Mouse (Mus musculus): ENCODE results near the gene Mafg. TPM values are rescaled to one million over a fixed set of nuclear protein-coding genes. Genes with fewer than 3 reads are reported as not detected.

Gene Mafg
- total and polyA plus RNA-seq, 2 experiments from 2014 or later, result 39.7 to 40.1 TPM

- Histone ChIP-seq H3K36me3 (ENCODE audit: insufficient read depth) (peaks cover 35% of the 10 kb centered on the region), H3K4me1 (ENCODE audit: insufficient read depth) (peaks cover 9% of the 10 kb centered on the region), H3K9me3 (ENCODE audit: low read length) (no peaks in the 10 kb centered on the region), H3K4me3 (ENCODE audit: low read depth, low read length) (peak overlapping the region; percentile 93), H3K4me2 (ENCODE audit: low read depth) (peak overlapping the region; percentile 94), H3K27ac (ENCODE audit: low read depth, low read length) (peak overlapping the region; percentile 98), H3K9ac (peak overlapping the region; percentile 90), H3K27me3 (ENCODE audit: insufficient read depth, low read length) (no peaks in the 10 kb centered on the region)
- ATAC-seq, result peak; percentile 24
- DNase-seq, result peak; percentile 55
- 1% methylated on average over 32 of the region's 44 CpGs for WGBS
- TF ChIP-seq CTCF (IDR thresholded peaks at IDR 0.05; ENCODE audit: low read depth), result no peak
Observed at GRCm38 (mm10) chr11:120580871-120581331, 52.5 kb downstream of the Mafg start.

GRCm38 (mm10) chr11:120580190-120580589 lies 53.2 kb downstream of the Mafg start:
- Histone ChIP-seq H3K4me1 (ENCODE audit: insufficient read depth) (peaks cover 9% of the 10 kb centered on the region), H3K4me2 (ENCODE audit: low read depth) (peak overlapping the region; percentile 94), H3K9me3 (ENCODE audit: low read length) (no peaks in the 10 kb centered on the region), H3K27ac (ENCODE audit: low read depth, low read length) (peak overlapping the region; percentile 98), H3K36me3 (ENCODE audit: insufficient read depth) (peaks cover 28% of the 10 kb centered on the region), H3K4me3 (ENCODE audit: low read depth, low read length) (peak overlapping the region; percentile 93), H3K27me3 (ENCODE audit: insufficient read depth, low read length) (no peaks in the 10 kb centered on the region), H3K9ac (peak overlapping the region; percentile 90)
- WGBS, result 58% methylated on average over 7 of the region's 7 CpGs
- no peak for TF ChIP-seq CTCF (IDR thresholded peaks at IDR 0.05; ENCODE audit: low read depth)
- no peak for ATAC-seq
- no peak for DNase-seq

- Histone ChIP-seq H3K4me1 (ENCODE audit: insufficient read depth) (peaks cover 9% of the 10 kb centered on the region), H3K27ac (ENCODE audit: low read depth, low read length) (peak overlapping the region; percentile 98), H3K27me3 (ENCODE audit: insufficient read depth, low read length) (no peaks in the 10 kb centered on the region), H3K4me3 (ENCODE audit: low read depth, low read length) (peak overlapping the region; percentile 93), H3K9ac (peak overlapping the region; percentile 90), H3K4me2 (ENCODE audit: low read depth) (peak overlapping the region; percentile 94), H3K36me3 (ENCODE audit: insufficient read depth) (peaks cover 26% of the 10 kb centered on the region), H3K9me3 (ENCODE audit: low read length) (no peaks in the 10 kb centered on the region)
- peak; percentile 86 for DNase-seq
- 63% methylated on average over 15 of the region's 15 CpGs for WGBS
- peak; percentile 94 for TF ChIP-seq CTCF (IDR thresholded peaks at IDR 0.05; ENCODE audit: low read depth)
- ATAC-seq, result no peak
Observed at GRCm38 (mm10) chr11:120579316-120580107, 53.9 kb downstream of the Mafg start.

- H3K9me3 ChIP-seq (ENCODE audit: low read length), result no peaks in the 10 kb centered on the region
- peaks cover 26% of the 10 kb centered on the region for H3K36me3 ChIP-seq (ENCODE audit: insufficient read depth)
- no peak overlapping the region for H3K27ac ChIP-seq (ENCODE audit: low read depth, low read length)
- DNase-seq, result no peak
- TF ChIP-seq CTCF (IDR thresholded peaks at IDR 0.05; ENCODE audit: low read depth), result no peak
- H3K4me3 ChIP-seq (ENCODE audit: low read depth, low read length), result no peak overlapping the region
- no peaks in the 10 kb centered on the region for H3K27me3 ChIP-seq (ENCODE audit: insufficient read depth, low read length)
- no peak overlapping the region for H3K4me2 ChIP-seq (ENCODE audit: low read depth)
- 89% methylated on average over 11 of the region's 11 CpGs for WGBS
- H3K9ac ChIP-seq, result no peak overlapping the region
- peaks cover 12% of the 10 kb centered on the region for H3K4me1 ChIP-seq (ENCODE audit: insufficient read depth)
- ATAC-seq, result no peak
Observed at GRCm38 (mm10) chr11:120578694-120579243, 54.6 kb downstream of the Mafg start.

- no peak overlapping the region for H3K27ac ChIP-seq (ENCODE audit: low read depth, low read length)
- H3K36me3 ChIP-seq (ENCODE audit: insufficient read depth), result peaks cover 26% of the 10 kb centered on the region
- DNase-seq, result no peak
- no peak overlapping the region for H3K4me3 ChIP-seq (ENCODE audit: low read depth, low read length)
- WGBS, result 91% methylated on average over 10 of the region's 10 CpGs
- no peaks in the 10 kb centered on the region for H3K27me3 ChIP-seq (ENCODE audit: insufficient read depth, low read length)
- no peak for TF ChIP-seq CTCF (IDR thresholded peaks at IDR 0.05; ENCODE audit: low read depth)
- no peak for ATAC-seq
- no peak overlapping the region for H3K4me2 ChIP-seq (ENCODE audit: low read depth)
- peaks cover 12% of the 10 kb centered on the region for H3K4me1 ChIP-seq (ENCODE audit: insufficient read depth)
- H3K9ac ChIP-seq, result no peak overlapping the region
- H3K9me3 ChIP-seq (ENCODE audit: low read length), result no peaks in the 10 kb centered on the region
Observed at GRCm38 (mm10) chr11:120578024-120578693, 55.2 kb downstream of the Mafg start.

GRCm38 (mm10) chr11:120577211-120578023 lies 56.0 kb downstream of the Mafg start:
- peaks cover 12% of the 10 kb centered on the region for H3K4me1 ChIP-seq (ENCODE audit: insufficient read depth)
- no peaks in the 10 kb centered on the region for H3K27me3 ChIP-seq (ENCODE audit: insufficient read depth, low read length)
- H3K9me3 ChIP-seq (ENCODE audit: low read length), result no peaks in the 10 kb centered on the region
- no peak overlapping the region for H3K9ac ChIP-seq
- TF ChIP-seq CTCF (IDR thresholded peaks at IDR 0.05; ENCODE audit: low read depth), result peak; percentile 60
- H3K4me2 ChIP-seq (ENCODE audit: low read depth), result no peak overlapping the region
- 76% methylated on average over 7 of the region's 7 CpGs for WGBS
- peaks cover 26% of the 10 kb centered on the region for H3K36me3 ChIP-seq (ENCODE audit: insufficient read depth)
- no peak overlapping the region for H3K4me3 ChIP-seq (ENCODE audit: low read depth, low read length)
- DNase-seq, result peak; percentile 54
- no peak for ATAC-seq
- no peak overlapping the region for H3K27ac ChIP-seq (ENCODE audit: low read depth, low read length)
